Mouse (Mus musculus): Measurements from ENCODE around the gene Pdcl3. TPM values are rescaled to one million over a fixed set of nuclear protein-coding genes. Genes with fewer than 3 reads are reported as not detected.
"Not testable (repeated sequence)": the region's sequence is repeated elsewhere in the genome, so short reads cannot be mapped to it uniquely, and the experiment has no call there.

Gene Pdcl3
- total RNA-seq, 4 experiments from 2014 or later: 31.5 to 40.3 (median 35.7) TPM

DNA sequence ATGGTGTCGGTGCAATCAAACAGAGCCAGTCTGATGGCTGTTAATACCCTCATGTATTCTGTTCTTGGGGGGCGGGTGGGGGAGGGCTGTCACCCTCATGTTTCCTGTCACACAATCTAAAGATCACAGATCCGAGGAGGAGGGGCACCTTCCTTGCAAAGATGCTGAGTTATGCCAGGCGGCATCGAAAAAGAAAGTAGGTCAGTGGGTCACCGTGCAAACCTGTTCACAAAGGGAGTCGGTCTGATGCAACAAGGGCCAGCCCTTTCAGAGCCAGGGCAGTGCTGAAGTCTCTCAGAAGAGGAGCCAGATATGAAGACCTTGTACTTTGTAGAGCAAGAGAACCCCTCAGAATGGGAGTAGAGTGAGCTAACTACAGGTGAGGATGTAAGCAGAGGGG, 39.7 kb downstream of the Pdcl3 start:
- no peak for DNase-seq (ENCODE audit: low spot score in 2 of 2)

DNA sequence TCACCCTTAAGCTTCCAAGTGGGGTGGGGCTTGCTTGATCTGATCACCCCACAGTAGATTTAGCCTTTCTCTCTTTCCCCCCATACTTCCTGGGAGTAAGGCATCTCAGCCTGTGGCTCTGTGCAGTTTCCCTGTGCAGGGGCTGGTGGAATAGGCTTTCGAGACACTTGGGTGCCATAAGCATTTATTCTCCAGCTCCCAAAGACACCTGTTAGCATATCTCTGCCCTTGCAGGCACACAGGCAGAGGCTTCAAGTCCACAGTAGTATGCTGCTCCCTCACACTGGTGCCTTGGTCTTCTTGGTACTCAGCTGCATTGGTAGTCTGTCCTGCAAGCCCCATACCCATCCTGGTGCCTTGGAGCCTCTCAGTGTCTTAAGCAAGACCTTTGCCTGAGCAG, 40.4 kb downstream of the Pdcl3 start:
- DNase-seq (ENCODE audit: low spot score in 2 of 2): no peak

DNA sequence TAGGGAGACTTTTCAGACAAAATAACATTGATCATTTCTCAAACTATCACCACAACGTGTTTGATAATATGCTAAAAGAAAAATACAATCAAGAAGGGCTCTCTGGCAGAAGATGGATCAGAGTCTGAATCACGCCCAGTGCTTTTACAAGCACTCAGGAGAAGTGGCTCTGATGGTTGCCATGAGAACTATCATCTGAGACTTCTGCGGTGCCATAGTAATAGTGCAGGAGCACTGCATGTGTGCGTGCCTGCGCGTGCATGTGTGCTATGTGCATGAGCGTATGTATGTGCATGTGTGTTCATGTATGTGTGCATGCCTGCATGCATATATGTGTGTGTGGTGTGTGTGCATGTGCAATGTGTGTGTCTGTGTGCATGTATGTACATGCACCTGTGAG, 43.8 kb downstream of the Pdcl3 start:
- DNase-seq (ENCODE audit: low spot score in 2 of 2): no peak

DNA sequence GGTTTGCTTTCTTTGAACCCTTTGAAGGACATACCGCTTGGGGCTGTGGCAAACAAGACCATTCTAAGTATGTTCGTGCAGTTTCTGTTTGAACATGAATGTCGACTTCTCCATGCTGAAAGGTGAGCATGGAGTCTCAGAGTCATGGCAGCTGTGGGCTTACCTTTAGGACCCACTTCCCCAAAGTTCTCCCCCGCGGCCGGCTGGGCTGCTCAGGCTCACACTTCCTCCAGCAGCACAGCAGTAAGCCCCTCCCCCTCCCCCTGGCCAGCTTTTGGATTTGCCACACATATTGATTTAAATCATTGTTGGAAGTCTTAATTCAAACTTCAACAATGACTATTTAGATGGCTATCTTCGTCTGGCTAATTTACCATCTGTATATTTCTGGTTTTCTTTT, 44.7 kb downstream of the Pdcl3 start:
- DNase-seq (ENCODE audit: low spot score in 2 of 2): no peak

- no peak for DNase-seq (ENCODE audit: low spot score in 2 of 2)
Measured at GRCm38 (mm10) chr1:39035817-39036216, 50.4 kb downstream of the Pdcl3 start.

GRCm38 (mm10) chr1:39042188-39042587, 56.8 kb downstream of the Pdcl3 start:
- DNase-seq (ENCODE audit: low spot score in 2 of 2): no peak

DNA sequence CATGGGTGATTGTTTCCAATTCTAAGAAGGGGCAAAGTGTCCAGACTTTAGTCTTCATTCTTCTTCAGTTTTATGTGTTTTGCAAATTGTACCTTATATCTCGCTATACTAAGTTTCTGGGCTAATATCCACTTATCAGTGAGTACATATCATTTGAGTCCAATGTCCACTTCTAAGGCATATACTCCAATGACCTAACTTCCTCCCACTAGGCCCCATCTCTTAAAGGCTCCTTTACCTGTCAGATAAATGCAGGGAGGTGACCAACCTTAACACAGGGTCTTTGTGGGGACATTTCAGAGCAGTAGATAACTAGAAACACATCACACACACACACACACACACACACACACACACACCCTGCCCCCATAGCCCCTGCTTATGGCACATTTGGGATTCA, 59.0 kb downstream of the Pdcl3 start:
- not testable (repeated sequence) for DNase-seq (ENCODE audit: low spot score in 2 of 2)

DNA sequence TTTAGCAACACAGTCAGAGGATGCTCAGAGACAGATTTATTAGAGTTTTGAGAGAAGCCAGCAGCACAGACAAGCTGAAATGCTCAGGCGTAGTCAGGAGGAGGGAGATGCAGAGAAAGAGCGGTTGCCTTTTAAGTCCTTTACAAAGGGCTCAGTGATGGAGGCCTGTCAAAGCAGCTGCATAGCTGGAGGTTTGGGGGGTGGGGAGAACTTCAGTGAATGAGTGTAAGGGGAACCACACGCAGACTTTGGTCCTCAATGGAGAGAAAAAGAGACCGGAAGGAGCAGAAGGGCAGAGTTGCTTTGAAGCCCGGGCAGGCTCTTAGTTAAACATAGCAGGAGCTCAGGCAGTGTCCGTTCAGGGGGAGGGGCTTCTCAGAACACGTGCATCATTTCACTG, 61.3 kb downstream of the Pdcl3 start:
- no peak for DNase-seq (ENCODE audit: low spot score in 2 of 2)

Other genes with a start within 250 kb of the Pdcl3 start
- 100 to 1,000 TPM in 2 of 4 experiments, 10 to 100 TPM in 2; 96.0 to 117 (median 106) TPM for gene Lonrf2, start 148.9 kb upstream of the Pdcl3 start, total RNA-seq (2022)
- 10 to 100 TPM; 44.0 to 59.8 (median 53.0) TPM for gene Chst10, start 87.4 kb upstream of the Pdcl3 start, total RNA-seq (2022)
- gene Nms, start 46.5 kb upstream of the Pdcl3 start, total RNA-seq (2022): not detected
- 10 to 100 TPM; 31.9 to 34.3 (median 33.1) TPM for gene Npas2, start 208.1 kb downstream of the Pdcl3 start, total RNA-seq (2022)

All from layer of hippocampus, adult 8-10 months (tissue).